Mouse (Mus musculus): ENCODE measurements around the gene Ptprd. TPM values are rescaled to one million over a fixed set of nuclear protein-coding genes. Genes with fewer than 3 reads are reported as not detected.

Ptprd gene
- polyA plus RNA-seq, 2 experiments = 48.6 to 50.4 TPM

DNA sequence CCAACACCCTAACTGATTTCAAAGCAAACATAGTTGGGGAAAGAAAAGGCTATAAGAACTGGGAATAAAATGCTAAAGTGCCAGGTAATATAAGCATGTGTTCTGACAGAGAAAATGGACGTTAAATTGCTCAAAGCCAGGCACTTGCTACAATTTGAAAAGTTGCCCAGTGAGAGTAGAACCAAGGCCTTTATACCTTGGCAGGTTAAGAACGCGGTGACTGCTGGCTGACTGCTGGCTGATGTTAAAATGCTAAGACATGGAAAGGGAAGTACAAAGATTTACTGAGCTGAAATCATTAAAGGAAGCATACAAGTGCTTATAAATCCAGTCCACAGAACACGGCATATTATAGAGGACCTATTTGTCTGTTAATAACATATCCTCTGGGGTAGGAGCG lies 1796.1 kb downstream of the Ptprd start:
- no peak overlapping the region for H3K4me3 ChIP-seq (replicated peaks; ENCODE audit: low read length)
- H3K27me3 ChIP-seq (ENCODE audit: control insufficient read depth, insufficient read depth, low read length) = no peaks in the 10 kb centered on the region
- no peak overlapping the region for H3K27ac ChIP-seq (replicated peaks; ENCODE audit: low read depth, low read length)
- 53% methylated on average over 5 of the region's 5 CpGs for WGBS
- H3K9ac ChIP-seq (ENCODE audit: low read depth, low read length, severe bottlenecking) = no peak overlapping the region
- no peak overlapping the region for H3K4me2 ChIP-seq (replicated peaks; ENCODE audit: low read depth, low read length, severe bottlenecking)
- no peaks in the 10 kb centered on the region for H3K36me3 ChIP-seq (ENCODE audit: control insufficient read depth, insufficient read depth, low read length)
- H3K4me1 ChIP-seq (ENCODE audit: control insufficient read depth, insufficient read depth, low read length) = peaks cover 14% of the 10 kb centered on the region
- no peaks in the 10 kb centered on the region for H3K9me3 ChIP-seq (ENCODE audit: control insufficient read depth, low read length)
- no peak for TF ChIP-seq POLR2A (IDR thresholded peaks at IDR 0.05; ENCODE audit: borderline replicate concordance, extremely low read depth, insufficient read depth, insufficient read length)
- no peak for ATAC-seq (ENCODE audit: low FRiP score, low read depth)
- no peak for DNase-seq (ENCODE audit: low spot score)

DNA sequence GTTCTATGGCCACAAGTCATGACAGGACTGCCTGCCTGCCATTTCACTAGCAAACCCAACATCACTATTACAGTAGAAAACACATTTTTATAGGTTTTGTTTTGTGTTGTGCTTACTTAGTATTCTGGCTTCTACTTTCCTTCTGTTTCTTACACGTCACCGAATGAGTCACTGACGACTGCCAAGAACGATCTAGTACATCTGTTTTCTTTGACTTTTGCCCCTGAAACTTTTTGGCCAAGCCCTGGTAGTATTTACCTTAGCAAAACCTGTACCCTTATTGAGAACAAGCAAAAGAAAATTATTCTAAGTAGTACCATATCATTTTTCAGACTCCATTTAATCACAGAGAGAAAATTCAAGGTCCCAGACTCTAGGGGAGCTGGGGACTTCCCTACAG lies 1797.2 kb downstream of the Ptprd start:
- no peak overlapping the region for H3K4me2 ChIP-seq (replicated peaks; ENCODE audit: low read depth, low read length, severe bottlenecking)
- peaks cover 14% of the 10 kb centered on the region for H3K4me1 ChIP-seq (ENCODE audit: control insufficient read depth, insufficient read depth, low read length)
- TF ChIP-seq POLR2A (IDR thresholded peaks at IDR 0.05; ENCODE audit: borderline replicate concordance, extremely low read depth, insufficient read depth, insufficient read length) = no peak
- DNase-seq (ENCODE audit: low spot score) = no peak
- no peak overlapping the region for H3K9ac ChIP-seq (ENCODE audit: low read depth, low read length, severe bottlenecking)
- no peak overlapping the region for H3K4me3 ChIP-seq (replicated peaks; ENCODE audit: low read length)
- no peaks in the 10 kb centered on the region for H3K9me3 ChIP-seq (ENCODE audit: control insufficient read depth, low read length)
- 58% methylated on average over 4 of the region's 4 CpGs for WGBS
- no peak for ATAC-seq (ENCODE audit: low FRiP score, low read depth)
- H3K27me3 ChIP-seq (ENCODE audit: control insufficient read depth, insufficient read depth, low read length) = no peaks in the 10 kb centered on the region
- no peaks in the 10 kb centered on the region for H3K36me3 ChIP-seq (ENCODE audit: control insufficient read depth, insufficient read depth, low read length)
- no peak overlapping the region for H3K27ac ChIP-seq (replicated peaks; ENCODE audit: low read depth, low read length)

GRCm38 (mm10) chr4:76410053-76410452 lies 1801.7 kb downstream of the Ptprd start:
- Histone ChIP-seq H3K9ac (ENCODE audit: low read depth, low read length, severe bottlenecking) (no peak overlapping the region), H3K27me3 (ENCODE audit: control insufficient read depth, insufficient read depth, low read length) (no peaks in the 10 kb centered on the region), H3K4me1 (ENCODE audit: control insufficient read depth, insufficient read depth, low read length) (peaks cover 6% of the 10 kb centered on the region; the same call in 1 of the 2 replicates), H3K4me2 (replicated peaks; ENCODE audit: low read depth, low read length, severe bottlenecking) (no peak overlapping the region), H3K27ac (replicated peaks; ENCODE audit: low read depth, low read length) (no peak overlapping the region), H3K9me3 (ENCODE audit: control insufficient read depth, low read length) (no peaks in the 10 kb centered on the region), H3K36me3 (ENCODE audit: control insufficient read depth, insufficient read depth, low read length) (no peaks in the 10 kb centered on the region), H3K4me3 (replicated peaks; ENCODE audit: low read length) (no peak overlapping the region)
- 36% methylated on average over 2 of the region's 2 CpGs for WGBS
- DNase-seq (ENCODE audit: low spot score) = no peak
- no peak for ATAC-seq (ENCODE audit: low FRiP score, low read depth)
- no peak for TF ChIP-seq POLR2A (IDR thresholded peaks at IDR 0.05; ENCODE audit: borderline replicate concordance, extremely low read depth, insufficient read depth, insufficient read length)

DNA sequence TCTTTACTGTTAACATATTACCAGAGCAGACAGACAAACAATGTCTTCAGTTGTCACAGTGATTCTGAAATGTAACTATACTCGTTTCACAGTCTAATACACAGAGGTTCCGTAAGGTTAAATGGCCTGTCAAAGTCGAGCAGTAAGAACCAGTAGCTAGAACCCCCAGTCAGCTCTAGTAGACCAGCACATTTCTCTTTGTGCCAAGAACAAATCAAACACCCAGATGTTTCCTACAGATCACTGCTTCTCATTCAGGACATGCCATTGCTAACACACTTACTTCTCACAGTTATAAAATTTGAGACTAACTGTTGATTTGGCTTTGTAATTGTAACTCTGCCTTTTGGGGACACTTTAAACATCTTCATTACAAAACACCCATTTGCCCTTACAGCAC lies 1802.6 kb downstream of the Ptprd start:
- no peak overlapping the region for H3K4me3 ChIP-seq (replicated peaks; ENCODE audit: low read length)
- no peaks in the 10 kb centered on the region for H3K27me3 ChIP-seq (ENCODE audit: control insufficient read depth, insufficient read depth, low read length)
- TF ChIP-seq POLR2A (IDR thresholded peaks at IDR 0.05; ENCODE audit: borderline replicate concordance, extremely low read depth, insufficient read depth, insufficient read length) = no peak
- no peak for DNase-seq (ENCODE audit: low spot score)
- H3K36me3 ChIP-seq (ENCODE audit: control insufficient read depth, insufficient read depth, low read length) = no peaks in the 10 kb centered on the region
- no peaks in the 10 kb centered on the region for H3K9me3 ChIP-seq (ENCODE audit: control insufficient read depth, low read length)
- no peak overlapping the region for H3K27ac ChIP-seq (replicated peaks; ENCODE audit: low read depth, low read length)
- ATAC-seq (ENCODE audit: low FRiP score, low read depth) = no peak
- H3K4me2 ChIP-seq (replicated peaks; ENCODE audit: low read depth, low read length, severe bottlenecking) = no peak overlapping the region
- 59% methylated on average over 3 of the region's 3 CpGs for WGBS
- H3K9ac ChIP-seq (ENCODE audit: low read depth, low read length, severe bottlenecking) = no peak overlapping the region
- H3K4me1 ChIP-seq (ENCODE audit: control insufficient read depth, insufficient read depth, low read length) = 0 out of 2 replicates have a peak, but pooled peaks cover 2% of the 10 kb centered on the region

DNA sequence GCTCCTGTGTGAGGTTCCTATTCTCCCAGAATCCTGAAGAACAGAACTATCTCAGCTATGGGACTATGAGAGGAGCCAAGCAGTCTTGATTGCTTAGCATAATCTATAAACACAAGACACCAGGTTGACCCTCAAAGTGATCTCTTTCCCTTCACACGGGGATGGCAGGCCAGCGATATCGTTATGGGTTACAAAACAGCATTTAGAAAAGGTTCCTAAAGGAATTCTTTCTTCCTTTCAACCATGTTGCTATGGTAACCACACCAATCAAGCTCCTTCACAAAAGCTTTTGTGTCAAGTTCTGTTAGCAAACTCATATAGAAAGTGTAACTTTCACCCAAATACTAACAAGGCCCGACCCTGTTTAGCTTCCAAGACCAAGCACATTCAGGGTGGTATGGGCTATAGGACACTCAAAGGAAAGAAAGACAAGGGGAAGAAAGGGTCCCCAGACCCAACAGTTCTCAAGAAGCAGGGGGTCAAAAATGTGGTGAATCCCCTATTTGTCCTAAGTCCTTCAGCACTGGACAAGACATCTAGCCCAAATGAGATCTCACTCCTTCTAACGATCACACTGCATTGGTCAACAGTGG lies 1805.8 kb downstream of the Ptprd start:
- TF ChIP-seq POLR2A (IDR thresholded peaks at IDR 0.05; ENCODE audit: borderline replicate concordance, extremely low read depth, insufficient read depth, insufficient read length) = no peak
- Histone ChIP-seq H3K4me1 (ENCODE audit: control insufficient read depth, insufficient read depth, low read length) (0 out of 2 replicates have a peak, but pooled peaks cover 2% of the 10 kb centered on the region), H3K4me2 (replicated peaks; ENCODE audit: low read depth, low read length, severe bottlenecking) (no peak overlapping the region), H3K9ac (ENCODE audit: low read depth, low read length, severe bottlenecking) (no peak overlapping the region), H3K4me3 (replicated peaks; ENCODE audit: low read length) (no peak overlapping the region), H3K27me3 (ENCODE audit: control insufficient read depth, insufficient read depth, low read length) (no peaks in the 10 kb centered on the region), H3K27ac (replicated peaks; ENCODE audit: low read depth, low read length) (no peak overlapping the region), H3K36me3 (ENCODE audit: control insufficient read depth, insufficient read depth, low read length) (no peaks in the 10 kb centered on the region), H3K9me3 (ENCODE audit: control insufficient read depth, low read length) (no peaks in the 10 kb centered on the region)
- ATAC-seq (ENCODE audit: low FRiP score, low read depth) (no peak), DNase-seq (ENCODE audit: low spot score) (no peak)
- WGBS = 75% methylated on average over 5 of the region's 5 CpGs
